Mouse (Mus musculus): ENCODE data around the gene Prim2. TPM values are rescaled to one million over a fixed set of nuclear protein-coding genes. Genes with fewer than 3 reads are reported as not detected.

Gene Prim2
- total RNA-seq, 2 experiments from 2014 or later: 77.0 to 90.7 TPM

DNA sequence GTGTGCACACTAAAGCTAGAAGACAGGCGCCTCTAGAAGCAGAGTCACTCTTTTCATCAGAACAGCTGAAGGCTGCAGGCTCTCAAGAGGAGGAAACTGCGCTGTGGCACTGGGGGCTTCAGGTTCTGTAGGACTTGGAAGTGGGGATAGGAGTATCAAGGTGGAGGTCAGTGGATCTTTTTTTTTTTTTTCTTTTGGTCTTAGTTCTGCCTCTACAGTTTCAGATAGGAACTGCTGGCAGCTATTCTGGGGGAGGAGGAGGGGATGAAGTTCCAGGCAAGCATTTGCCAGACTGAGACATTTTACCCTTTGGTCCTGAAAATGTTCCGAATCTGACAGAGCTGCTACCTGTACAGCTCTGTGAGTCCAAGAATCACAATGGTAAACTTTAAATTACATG, 106.0 kb downstream of the Prim2 start:
- ATAC-seq (replicated peaks; ENCODE audit: poor library complexity, severe bottlenecking): no peak

DNA sequence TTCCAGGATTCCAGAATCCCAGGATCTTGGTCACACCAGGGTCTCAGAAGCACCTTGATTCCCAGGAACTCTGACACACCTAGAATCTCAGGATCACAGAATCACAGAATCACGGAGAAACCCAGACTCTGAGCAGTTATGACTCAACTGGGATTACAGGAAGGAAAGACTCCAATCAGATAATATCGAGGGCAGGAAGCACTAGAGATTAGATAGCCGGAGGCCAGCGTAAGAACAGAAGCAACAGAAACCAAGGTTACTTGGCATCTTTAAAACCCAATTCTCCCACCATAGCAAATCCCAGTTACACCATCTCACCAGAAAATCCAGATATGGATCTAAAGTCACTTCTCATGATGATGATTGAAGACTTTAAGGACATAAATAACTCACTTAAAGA, 113.0 kb downstream of the Prim2 start:
- no peak for ATAC-seq (replicated peaks; ENCODE audit: poor library complexity, severe bottlenecking)

- no peak for ATAC-seq (replicated peaks; ENCODE audit: poor library complexity, severe bottlenecking)
Measured at GRCm38 (mm10) chr1:33555626-33556025, 114.0 kb downstream of the Prim2 start.

- no peak for ATAC-seq (replicated peaks; ENCODE audit: poor library complexity, severe bottlenecking)
Measured at GRCm38 (mm10) chr1:33551350-33551749, 118.2 kb downstream of the Prim2 start.

DNA sequence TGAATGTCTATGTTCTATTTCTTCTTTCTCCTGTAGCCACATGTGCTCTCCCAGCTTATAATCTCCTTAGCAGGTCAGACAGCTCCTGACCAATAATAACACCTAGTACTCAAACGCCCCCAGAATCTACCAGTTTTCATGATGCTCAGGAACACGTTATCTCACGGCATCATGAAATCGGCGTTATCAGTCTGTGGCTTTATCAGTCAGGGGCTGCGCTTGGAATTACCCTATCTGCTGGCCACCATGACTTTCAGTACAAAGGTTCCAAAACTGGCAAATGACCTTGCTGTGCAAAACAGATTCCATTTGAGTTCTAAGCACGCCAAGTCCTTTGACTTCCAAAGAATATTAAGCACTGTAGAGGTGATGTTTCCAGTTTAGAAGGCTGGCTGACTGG, 127.9 kb downstream of the Prim2 start:
- ATAC-seq (replicated peaks; ENCODE audit: poor library complexity, severe bottlenecking): no peak

DNA sequence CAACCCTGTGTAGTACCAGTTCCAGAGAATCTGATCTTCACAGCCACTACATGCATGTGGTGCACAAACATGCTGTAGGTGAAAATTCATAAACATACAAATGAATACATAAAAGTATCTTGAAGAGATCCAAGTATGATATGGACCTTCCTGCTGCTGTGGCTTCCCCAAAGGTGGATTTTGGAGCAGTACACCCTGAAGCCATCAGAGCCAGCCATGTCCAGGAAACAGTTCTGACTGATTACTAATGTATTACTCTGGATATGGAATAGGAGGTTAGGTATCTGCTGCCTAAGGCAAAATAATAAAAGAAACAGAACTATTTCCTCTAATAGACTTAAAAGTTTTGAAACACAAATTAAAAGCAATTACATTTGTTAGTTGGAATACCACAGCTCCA, 131.6 kb downstream of the Prim2 start:
- no peak for ATAC-seq (replicated peaks; ENCODE audit: poor library complexity, severe bottlenecking)

GRCm38 (mm10) chr1:33536272-33537004, 133.2 kb downstream of the Prim2 start:
- peak; percentile 67 for ATAC-seq (replicated peaks; ENCODE audit: poor library complexity, severe bottlenecking)

DNA sequence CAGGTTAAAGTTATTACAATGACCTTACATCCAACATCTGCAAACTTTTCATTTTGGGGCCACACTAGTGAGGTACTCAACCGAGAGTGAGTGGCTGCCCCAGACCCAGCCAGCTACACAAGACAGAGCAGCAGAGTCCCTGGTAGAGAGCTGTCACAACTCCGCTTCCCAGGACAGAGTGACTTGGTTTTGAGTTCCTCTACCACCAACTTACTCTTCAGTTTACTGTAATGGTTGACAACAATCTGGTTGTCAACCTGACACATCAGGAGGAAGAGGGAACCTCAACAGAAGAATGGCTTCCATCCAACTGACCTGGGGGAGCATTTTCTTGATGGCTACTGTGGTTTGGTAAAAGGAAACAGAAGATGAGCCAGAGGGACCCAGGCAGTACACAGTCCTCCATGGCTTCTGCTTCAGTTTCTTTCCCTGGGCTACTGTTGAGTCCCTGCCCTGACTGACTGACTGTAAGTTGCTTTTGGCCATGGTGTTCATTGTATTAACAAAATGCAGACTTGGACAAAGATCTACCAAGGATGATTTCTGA, 134.4 kb downstream of the Prim2 start:
- peak; percentile 37 for ATAC-seq (replicated peaks; ENCODE audit: poor library complexity, severe bottlenecking)

DNA sequence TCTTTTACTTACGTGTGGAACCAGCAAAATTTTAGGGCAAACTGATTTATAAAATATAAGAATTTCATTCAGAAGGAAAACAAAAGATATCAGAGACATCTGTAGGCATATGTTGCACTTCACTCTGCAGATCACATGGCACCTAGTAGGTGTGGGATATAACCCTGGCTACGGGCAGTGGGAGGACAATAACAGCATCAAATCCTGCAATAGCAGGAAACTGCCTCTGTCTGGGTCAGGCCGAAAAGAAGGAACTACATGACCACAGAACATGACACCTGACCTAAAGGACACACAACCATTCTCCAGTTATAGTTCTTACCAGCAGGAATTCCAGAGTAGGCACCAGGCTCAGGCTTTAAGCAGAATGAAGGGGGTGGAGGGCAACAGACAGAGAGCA, 137.7 kb downstream of the Prim2 start:
- ATAC-seq (replicated peaks; ENCODE audit: poor library complexity, severe bottlenecking): peak; percentile 71

- ATAC-seq (replicated peaks; ENCODE audit: poor library complexity, severe bottlenecking): no peak
Measured at GRCm38 (mm10) chr1:33531097-33531856, 138.3 kb downstream of the Prim2 start.

GRCm38 (mm10) chr1:33530491-33530890, 139.1 kb downstream of the Prim2 start:
- no peak for ATAC-seq (replicated peaks; ENCODE audit: poor library complexity, severe bottlenecking)

DNA sequence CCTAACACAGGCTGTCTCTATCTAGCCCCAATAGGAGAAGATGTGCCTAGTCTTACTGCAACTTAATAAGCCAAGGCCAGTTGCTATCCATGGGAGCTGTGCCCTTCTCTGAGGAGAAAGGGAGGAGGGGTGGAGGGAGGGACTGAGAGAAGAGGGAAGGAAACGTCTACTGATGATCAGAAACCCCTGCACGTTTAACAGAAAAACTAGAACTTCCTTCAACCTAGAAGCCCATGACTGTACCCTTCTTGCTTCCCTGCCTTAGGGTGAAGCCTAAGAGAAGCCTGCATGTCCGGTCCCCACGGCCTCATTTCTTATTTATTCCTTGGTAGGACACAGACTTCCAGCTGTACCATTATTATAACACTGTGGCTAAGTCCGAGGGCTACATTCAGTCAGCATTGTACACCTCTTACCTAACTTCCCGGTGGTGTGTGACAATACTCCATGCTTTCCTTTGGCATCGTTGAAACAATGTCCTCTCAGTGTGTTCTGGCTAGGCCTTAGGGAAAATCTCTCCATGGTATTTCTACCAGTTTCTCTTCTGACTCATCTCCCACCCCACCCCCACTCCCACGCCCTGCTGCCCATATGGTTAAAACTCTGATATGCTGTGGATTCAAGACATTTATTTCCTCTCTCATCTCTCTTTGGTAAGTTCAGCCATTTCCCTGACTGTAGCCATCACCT, 139.9 kb downstream of the Prim2 start:
- ATAC-seq (replicated peaks; ENCODE audit: poor library complexity, severe bottlenecking): peak; percentile 64

GRCm38 (mm10) chr1:33527352-33527863, 142.2 kb downstream of the Prim2 start:
- ATAC-seq (replicated peaks; ENCODE audit: poor library complexity, severe bottlenecking): no peak

- no peak for ATAC-seq (replicated peaks; ENCODE audit: poor library complexity, severe bottlenecking)
Measured at GRCm38 (mm10) chr1:33523223-33523622, 146.4 kb downstream of the Prim2 start.

DNA sequence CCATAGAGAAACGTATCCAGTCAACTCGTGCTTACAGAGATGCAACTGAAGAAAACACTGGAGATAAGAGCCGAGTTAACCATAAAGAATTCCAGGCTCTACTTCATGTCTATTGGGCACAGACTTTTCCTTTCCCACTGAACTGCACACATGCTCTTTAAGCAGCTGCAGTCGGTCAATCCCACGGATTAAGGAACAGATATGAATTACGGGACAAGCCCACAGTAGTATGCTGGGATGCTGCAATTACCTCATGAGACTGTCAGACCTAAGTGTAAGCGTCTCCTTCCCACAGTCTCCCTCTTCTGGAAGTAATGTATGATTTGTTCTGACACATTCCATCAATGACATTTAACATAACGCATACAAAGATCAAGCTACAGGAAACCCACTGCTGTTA, 154.5 kb downstream of the Prim2 start:
- no peak for ATAC-seq (replicated peaks; ENCODE audit: poor library complexity, severe bottlenecking)

DNA sequence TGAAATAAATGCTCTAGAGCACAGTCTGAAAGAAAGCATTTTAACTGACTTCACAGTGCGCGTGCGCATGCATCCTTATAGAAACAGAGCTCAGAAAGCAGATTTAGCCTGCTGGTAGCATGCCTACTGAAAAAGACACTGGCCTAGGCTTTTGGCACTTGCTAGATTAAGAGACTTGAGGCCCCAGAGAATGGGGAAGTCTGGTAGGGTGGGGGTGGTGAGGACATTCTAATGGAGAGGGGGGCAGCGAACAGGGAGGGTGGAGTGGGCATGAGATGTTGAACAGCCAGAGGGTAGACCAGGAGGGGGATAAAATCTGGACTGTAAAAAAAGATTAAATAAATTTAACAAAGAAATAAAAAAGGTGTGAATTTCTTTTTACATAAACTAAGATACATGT, 158.3 kb downstream of the Prim2 start:
- ATAC-seq (replicated peaks; ENCODE audit: poor library complexity, severe bottlenecking): peak; percentile 77

GRCm38 (mm10) chr1:33504371-33504770, 165.2 kb downstream of the Prim2 start:
- no peak for ATAC-seq (replicated peaks; ENCODE audit: poor library complexity, severe bottlenecking)

- ATAC-seq (replicated peaks; ENCODE audit: poor library complexity, severe bottlenecking): peak; percentile 85
Measured at GRCm38 (mm10) chr1:33502890-33503289, 166.7 kb downstream of the Prim2 start.

- peak; percentile 42 for ATAC-seq (replicated peaks; ENCODE audit: poor library complexity, severe bottlenecking)
Measured at GRCm38 (mm10) chr1:33502298-33502697, 167.3 kb downstream of the Prim2 start.

GRCm38 (mm10) chr1:33500111-33500510, 169.5 kb downstream of the Prim2 start:
- ATAC-seq (replicated peaks; ENCODE audit: poor library complexity, severe bottlenecking): no peak

- ATAC-seq (replicated peaks; ENCODE audit: poor library complexity, severe bottlenecking): no peak
Measured at GRCm38 (mm10) chr1:33499603-33500002, 170.0 kb downstream of the Prim2 start.
